Mouse (Mus musculus) G1E (cell line): ENCODE measurements around the gene Dstyk.

Source experiments
- CTCF ChIP-seq: IDR thresholded peaks from 2 replicates; pipeline ENCODE4 v1.5.1; 2012; ENCODE audit warnings: low read depth, low read length, inconsistent platforms, mixed read lengths
- GATA1 ChIP-seq: IDR thresholded peaks from 2 replicates; pipeline ENCODE4 v1.6.1; 2012; ENCODE audit warnings: borderline replicate concordance, low read length, inconsistent platforms, mixed read lengths
- POLR2AphosphoS5 ChIP-seq: IDR thresholded peaks from 2 replicates; pipeline ENCODE4 v1.6.1; 2012; ENCODE audit warnings: low read depth, low read length, inconsistent platforms; ENCODE audit not compliant: insufficient replicate concordance
- TAL1 ChIP-seq: conservative IDR thresholded peaks from 2 replicates; pipeline ENCODE4 v1.6.1; 2012; ENCODE audit warnings: low read depth, low read length, inconsistent platforms, mixed read lengths

- TF ChIP-seq CTCF (no peak), TAL1 (no peak), GATA1 (no peak), POLR2AphosphoS5 (no peak)
Measured at GRCm38 (mm10) chr1:132436320-132436958, 19.1 kb downstream of the Dstyk start.
